Mouse (Mus musculus) left cerebral cortex, postnatal 25 days (tissue): ENCODE data around the gene Slc17a8. TPM values are rescaled to one million over a fixed set of nuclear protein-coding genes. Genes with fewer than 3 reads are reported as not detected.
"Not testable (repeated sequence)": the region's sequence is repeated elsewhere in the genome, so short reads cannot be mapped to it uniquely, and the experiment has no call there.

Experiments used
- DNase-seq, 2 experiments: peaks; one replicate each; pipeline ENCODE4 v3.0.0; 2022; ENCODE audit warnings: low spot score in 2 of 2, mixed read lengths in 1 of 2
- intact Hi-C: fragments of 180-260 bp; cut with DNase I; formaldehyde crosslinking; loops from one replicate; pipeline ENCODE4 v1.15.1; 2025
- total RNA-seq, 2 experiments: library from RNA; stranded (reverse); gene quantifications; 2 replicates each; pipeline ENCODE4 v1.2.3; 2021

Gene Slc17a8
- total RNA-seq, 2 experiments from 2014 or later: 3.0 TPM

- intact Hi-C loops: no loop called here
- no peak for DNase-seq
These were observed 25.5 kb downstream of the Slc17a8 start for GRCm38 (mm10) chr10:89595514-89595913.

GRCm38 (mm10) chr10:89594309-89594708, 26.7 kb downstream of the Slc17a8 start:
- intact Hi-C loops: no loop called here

DNA sequence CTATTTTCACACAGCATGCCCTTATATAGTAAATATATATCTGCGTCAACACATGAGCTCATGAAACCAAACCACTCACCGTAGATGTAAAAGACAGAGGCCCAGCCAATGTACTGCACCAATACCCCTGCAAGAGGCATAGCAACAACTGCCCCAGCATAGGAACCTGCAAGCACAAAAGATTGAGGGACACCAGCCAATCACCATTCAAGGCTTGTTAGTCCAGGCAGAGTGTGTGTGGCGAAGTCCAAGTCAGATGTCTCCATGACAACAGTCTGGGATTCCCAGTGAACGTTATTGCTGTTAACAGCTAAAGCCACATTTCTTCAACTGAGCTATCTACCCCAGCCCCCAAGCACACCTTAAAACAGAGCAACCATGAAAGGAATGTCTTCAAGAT, 28.3 kb downstream of the Slc17a8 start:
- intact Hi-C loops: no loop called here

More at GRCm38 (mm10) chr10:89594309-89594708, 26.7 kb downstream of the Slc17a8 start:
- DNase-seq: no peak

GRCm38 (mm10) chr10:89589877-89590276, 31.2 kb downstream of the Slc17a8 start:
- DNase-seq: no peak
- intact Hi-C loops: no loop called here

More for the DNA sequence above, 28.3 kb downstream of the Slc17a8 start:
- no peak for DNase-seq

- DNase-seq: no peak
- intact Hi-C loops: no loop called here
These were observed 32.3 kb downstream of the Slc17a8 start for GRCm38 (mm10) chr10:89588708-89589107.

DNA sequence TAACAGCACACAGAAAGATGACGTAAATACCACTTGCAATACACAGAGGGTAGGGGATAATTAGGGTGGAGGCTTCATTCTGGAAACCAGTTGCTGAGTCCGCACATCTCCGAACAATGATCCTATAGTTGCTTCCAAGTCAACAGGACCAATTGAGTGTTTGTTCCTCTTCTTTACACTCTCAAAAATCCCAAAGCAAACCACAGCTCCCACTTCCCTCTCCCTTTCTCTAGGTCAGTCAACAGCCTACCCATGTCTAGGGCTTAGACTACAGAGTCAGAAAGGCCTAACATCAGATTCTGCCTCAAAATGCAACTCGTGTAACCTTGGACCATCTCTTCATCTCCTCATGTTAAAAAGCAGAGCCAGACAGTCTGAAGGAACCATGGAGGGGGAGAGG, 36.3 kb downstream of the Slc17a8 start:
- no peak for DNase-seq

GRCm38 (mm10) chr10:89578801-89579200, 42.3 kb downstream of the Slc17a8 start:
- intact Hi-C loops: no loop called here
- no peak for DNase-seq

More for the DNA sequence above, 36.3 kb downstream of the Slc17a8 start:
- intact Hi-C loops: no loop called here

GRCm38 (mm10) chr10:89577666-89578065, 43.4 kb downstream of the Slc17a8 start:
- no peak for DNase-seq
- intact Hi-C loops: no loop called here

GRCm38 (mm10) chr10:89573421-89573820, 47.6 kb downstream of the Slc17a8 start:
- DNase-seq: no peak
- intact Hi-C loops: no loop called here

GRCm38 (mm10) chr10:89572946-89573345, 48.1 kb downstream of the Slc17a8 start:
- DNase-seq: no peak
- intact Hi-C loops: no loop called here

DNA sequence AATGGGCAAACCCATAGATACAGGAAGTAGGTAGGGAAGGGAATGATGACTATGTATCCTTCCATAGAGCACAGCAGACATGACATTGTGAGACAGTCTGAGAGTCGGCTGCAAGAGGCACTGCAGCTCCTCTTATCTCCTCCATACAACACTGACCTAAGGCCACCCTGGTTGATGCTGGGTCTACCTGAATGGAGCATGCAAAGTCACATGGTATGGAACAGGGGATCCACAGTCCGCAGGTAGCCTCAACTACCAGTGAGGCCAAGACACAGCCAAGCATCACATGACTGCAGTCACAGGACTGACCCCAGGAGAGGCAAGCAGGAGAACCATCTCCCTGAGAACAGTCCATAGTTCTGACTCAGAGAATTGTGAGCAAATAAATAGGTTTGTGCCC, 53.7 kb downstream of the Slc17a8 start:
- intact Hi-C loops: no loop called here
- no peak for DNase-seq

DNA sequence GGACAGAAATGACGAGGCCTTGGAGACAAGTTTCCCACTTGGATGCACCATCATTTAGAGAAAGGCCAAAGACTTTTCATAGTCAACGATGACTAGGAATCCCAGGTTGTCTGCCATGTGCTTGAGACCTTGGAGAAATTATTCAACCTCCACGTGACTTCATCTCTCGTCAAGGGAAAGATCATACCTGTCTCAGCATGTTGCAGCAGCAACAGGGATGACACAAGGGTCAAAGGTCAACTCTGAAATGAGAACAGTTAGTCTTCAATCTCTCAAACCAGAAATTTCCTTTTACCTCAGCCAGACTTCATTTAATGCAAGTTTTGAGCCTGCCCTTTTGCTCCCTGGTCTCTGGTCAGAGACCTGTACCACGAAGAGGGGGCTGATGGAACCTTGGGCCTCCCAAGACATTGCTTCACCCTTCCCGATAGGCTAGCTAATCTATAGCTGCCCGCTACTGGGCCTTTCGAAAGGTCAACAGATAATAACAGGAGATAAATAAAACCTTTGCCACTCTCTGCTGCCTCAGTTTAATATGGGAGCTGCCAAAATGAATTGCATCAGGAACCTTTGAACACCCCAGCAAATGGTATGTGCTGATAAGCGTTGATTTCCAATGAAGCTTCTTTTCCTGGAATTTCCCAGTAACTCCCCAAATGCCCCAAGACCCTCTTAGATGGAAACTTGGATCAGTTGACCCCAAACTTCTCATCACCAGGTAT, 55.6 kb downstream of the Slc17a8 start:
- intact Hi-C loops: no loop called here
- DNase-seq: no peak

- DNase-seq: no peak
- intact Hi-C loops: no loop called here
These were observed 58.9 kb downstream of the Slc17a8 start for GRCm38 (mm10) chr10:89562113-89562512.

DNA sequence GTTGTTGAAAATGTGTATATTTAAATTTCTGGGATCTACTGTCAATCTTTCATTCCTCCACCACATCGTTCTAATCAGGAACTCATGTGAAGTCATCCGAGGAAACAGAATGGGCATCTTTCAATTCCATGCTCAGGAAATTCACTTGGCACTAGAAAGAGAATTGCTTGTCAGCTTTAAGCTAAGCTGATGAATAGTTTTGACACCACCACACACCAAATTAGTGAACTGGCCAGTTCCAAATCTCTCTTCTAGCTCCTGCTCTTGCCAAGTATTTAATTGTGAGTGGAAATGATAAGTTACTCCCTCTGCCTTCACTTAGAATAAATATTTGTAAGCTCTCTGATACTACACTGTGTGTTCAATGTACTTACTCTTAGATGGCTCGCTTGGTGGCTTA, 61.7 kb downstream of the Slc17a8 start:
- no peak for DNase-seq
- intact Hi-C loops: no loop called here

GRCm38 (mm10) chr10:89554885-89555284, 66.2 kb downstream of the Slc17a8 start:
- intact Hi-C loops, DNase-seq: not testable (repeated sequence)

DNA sequence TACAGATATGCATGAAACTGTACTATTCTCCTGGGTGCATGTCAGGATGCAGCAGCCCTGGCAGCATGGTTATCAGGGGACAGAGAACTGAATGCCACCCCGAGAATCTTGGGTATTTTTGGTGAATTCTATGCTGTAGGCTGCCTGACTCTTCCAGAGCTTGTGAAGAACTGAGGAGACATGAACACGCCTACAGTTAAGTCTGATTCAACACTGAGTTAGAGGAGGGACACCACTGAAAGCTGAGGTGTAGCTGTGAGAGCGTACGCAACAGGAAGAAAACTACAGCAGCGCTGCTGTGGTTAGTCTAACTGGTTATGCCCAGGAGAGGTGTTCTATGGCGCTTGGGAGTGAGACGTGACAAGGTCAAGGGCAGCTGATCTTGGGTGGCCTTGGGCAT, 67.2 kb downstream of the Slc17a8 start:
- DNase-seq: peak in 1 of 2 experiments; percentile 60
- intact Hi-C loops: not testable (repeated sequence)

DNA sequence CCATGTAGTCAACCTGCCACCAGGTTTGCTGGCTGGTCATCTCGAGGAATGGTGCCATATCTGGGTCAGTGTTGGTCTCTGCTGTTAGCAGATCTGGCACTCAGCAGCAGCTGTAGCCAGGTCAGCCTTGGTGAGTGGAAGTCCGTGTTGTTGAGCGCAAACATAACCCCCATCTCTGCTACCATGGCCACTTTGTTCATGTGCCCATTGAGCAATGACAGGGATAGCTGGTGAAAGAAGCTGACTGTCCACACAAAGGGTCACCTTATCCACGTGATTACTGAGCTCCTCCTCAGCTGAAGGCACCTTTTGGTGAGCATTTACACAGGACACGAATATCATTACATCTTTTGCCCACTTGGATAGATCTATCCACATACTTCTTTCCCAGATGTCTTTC, 68.0 kb downstream of the Slc17a8 start:
- DNase-seq: no peak
- intact Hi-C loops: no loop called here

DNA sequence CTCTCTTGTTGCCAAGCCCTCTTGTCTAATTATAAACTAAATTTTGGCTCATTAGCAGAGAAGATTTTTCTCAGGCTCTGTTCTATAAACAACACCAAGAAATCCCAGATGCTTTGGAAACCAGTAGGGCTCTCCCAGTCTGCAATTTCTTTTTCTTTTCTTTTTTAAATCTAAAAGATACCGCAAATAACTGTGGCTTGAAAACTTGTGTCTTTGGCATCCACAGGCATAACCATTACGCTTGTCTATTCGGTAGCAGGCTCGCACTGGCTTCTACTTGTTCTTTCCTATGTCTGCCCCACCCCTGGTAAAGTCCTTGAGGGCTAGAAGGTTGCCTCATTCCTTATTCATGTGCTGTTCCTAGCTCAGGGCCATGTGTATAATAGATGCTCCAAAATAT, 69.4 kb downstream of the Slc17a8 start:
- intact Hi-C loops: no loop called here
- DNase-seq: peak in 1 of 2 experiments; percentile 41

- DNase-seq: no peak
- intact Hi-C loops: no loop called here
These were observed 73.0 kb downstream of the Slc17a8 start for GRCm38 (mm10) chr10:89548028-89548427.

DNA sequence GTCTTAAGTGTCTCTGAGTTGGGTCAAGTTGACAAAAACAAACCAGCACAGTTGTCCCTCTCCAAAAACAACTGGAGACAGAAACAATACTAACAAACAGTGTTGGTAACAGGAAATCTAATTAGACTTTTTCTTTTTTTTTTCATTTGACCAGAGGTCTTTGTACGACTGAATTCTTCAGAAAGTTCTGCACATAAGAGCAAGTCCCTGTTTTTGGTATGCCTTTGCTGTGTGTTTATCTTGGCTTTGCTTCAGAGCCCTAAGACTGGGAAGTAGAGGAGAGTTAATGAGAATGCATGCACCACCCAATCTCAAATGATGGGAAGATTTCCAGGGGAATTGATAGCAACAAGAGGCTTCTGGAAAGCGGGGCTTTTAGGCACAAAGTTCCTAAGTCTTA, 74.1 kb downstream of the Slc17a8 start:
- DNase-seq: no peak
- intact Hi-C loops: no loop called here

DNA sequence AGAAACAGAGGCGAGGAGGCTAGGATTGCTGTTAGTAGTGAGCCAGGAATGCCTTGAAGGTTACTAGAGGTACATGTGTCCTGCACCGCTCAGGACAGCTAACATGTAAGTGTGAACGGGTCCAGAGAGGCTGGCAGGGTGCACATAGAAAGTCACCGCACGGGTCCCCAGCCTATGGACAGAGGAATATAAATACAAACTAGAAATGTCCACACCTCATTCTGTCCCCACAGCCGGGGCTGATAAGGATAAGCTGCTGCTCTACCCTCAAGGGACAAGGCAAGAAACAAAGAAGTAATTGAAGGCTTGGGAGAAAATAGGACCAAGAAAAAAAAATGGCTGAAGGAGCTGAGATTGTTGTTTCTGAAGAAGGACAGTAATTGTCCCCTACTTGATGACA, 77.2 kb downstream of the Slc17a8 start:
- intact Hi-C loops: no loop called here
- no peak for DNase-seq

DNA sequence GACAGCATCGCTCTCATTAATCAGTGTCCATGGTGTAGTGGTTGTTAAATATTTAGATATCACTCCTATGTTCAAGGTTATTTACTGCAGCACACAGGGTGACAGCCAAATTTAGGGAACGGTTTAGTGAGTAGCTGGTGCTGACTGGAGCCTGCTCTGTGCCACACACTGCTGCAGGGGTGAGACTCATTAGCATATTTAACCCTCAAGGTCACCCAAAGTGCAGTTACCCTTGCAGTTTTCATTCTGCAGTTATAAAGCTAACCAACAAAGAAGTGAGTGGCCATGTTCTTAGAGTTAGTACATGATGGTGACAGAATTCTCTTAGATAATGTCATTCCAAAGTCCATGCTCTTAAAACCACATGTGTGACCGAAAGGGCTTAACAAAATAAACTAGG, 78.7 kb downstream of the Slc17a8 start:
- no peak for DNase-seq
- intact Hi-C loops: no loop called here
